Mouse (Mus musculus) adipocyte (in vitro differentiated cells): ENCODE measurements around the gene Cnp.

ENCODE experiments used
- DNase-seq: peaks from one replicate; pipeline ENCODE4 v3.0.0-alpha.2; 2016; ENCODE audit warnings: low spot score

The Cnp gene

GRCm38 (mm10) chr11:100622714-100623113 is 48.0 kb downstream of the Cnp start:
- DNase-seq = peak; percentile 93

GRCm38 (mm10) chr11:100623867-100624266 is 49.2 kb downstream of the Cnp start:
- DNase-seq = peak; percentile 34

- no peak for DNase-seq
Observed at GRCm38 (mm10) chr11:100625754-100626700, 51.3 kb downstream of the Cnp start.

GRCm38 (mm10) chr11:100626701-100627195 is 52.0 kb downstream of the Cnp start:
- DNase-seq = peak; percentile 49

GRCm38 (mm10) chr11:100628056-100628455 is 53.4 kb downstream of the Cnp start:
- DNase-seq = no peak

GRCm38 (mm10) chr11:100628862-100629352 is 54.2 kb downstream of the Cnp start:
- DNase-seq = no peak

GRCm38 (mm10) chr11:100634530-100634929 is 59.8 kb downstream of the Cnp start:
- DNase-seq = no peak

GRCm38 (mm10) chr11:100640159-100640906 is 65.6 kb downstream of the Cnp start:
- no peak for DNase-seq
